Mouse (Mus musculus): ENCODE data around the gene Arpc2.
A peak's percentile ranks its signal among the peaks of the same experiment; 100 is the strongest.

DNA sequence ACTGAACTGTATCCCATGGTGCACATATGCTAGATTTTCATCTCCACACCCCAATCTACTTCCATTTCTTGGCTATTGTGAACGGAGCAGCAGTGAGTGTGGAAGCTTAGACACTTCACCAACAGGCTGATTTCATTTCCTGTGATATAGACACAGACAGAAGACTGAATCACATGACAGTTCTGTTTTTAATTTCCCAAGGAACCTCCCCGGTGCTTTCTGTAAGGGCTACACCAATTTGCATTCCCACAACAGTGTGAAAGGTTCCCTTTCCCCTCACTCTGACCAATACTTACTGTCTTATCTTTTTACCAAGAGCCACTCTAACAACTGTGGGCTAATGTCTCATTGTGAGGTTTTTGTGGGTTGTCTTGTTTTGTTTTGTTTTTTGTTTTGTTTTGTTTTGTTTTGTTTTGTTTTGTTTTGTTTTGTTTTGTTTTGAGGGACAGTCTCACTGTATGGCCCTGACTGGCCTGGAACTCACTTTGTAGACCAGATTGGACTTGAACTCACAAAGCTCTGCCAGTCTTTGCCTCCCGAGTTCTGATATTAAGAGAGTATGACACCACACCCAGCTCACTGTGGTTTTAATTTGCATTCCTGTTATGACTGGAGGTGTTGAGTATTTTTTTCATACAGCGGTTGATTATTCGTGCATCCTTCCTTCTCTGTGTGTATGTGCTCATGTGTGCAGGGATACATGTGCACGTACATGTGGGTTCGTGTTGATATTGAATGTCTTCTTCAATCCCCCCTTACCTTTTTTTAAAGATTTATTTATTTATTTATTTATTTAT lies 34.6 kb upstream of the Arpc2 start:
- TF ChIP-seq USF1 (IDR thresholded peaks at IDR 0.05; ENCODE audit: low read depth, low read length) (no peak; the same call in 1 of the 2 replicates), EP300 (IDR thresholded peaks at IDR 0.05; ENCODE audit: low read length) (peak; percentile 85), CTCF (conservative IDR thresholded peaks at IDR 0.05 in 1 of 2, IDR thresholded peaks at IDR 0.05 in 1 of 2; ENCODE audit: low read depth in 2 of 2, low read length in 2 of 2) (no peak), HCFC1 (IDR thresholded peaks at IDR 0.05; ENCODE audit: low read depth, low read length) (no peak), USF2 (conservative IDR thresholded peaks at IDR 0.05; ENCODE audit: low read depth, low read length) (no peak), MAFK (IDR thresholded peaks at IDR 0.05; ENCODE audit: insufficient replicate concordance, low read length) (no peak), POLR2A (IDR thresholded peaks at IDR 0.05; ENCODE audit: low read depth, low read length) (no peak), CHD1 (IDR thresholded peaks at IDR 0.05; ENCODE audit: low read depth, low read length) (no peak), ETS1 (conservative IDR thresholded peaks at IDR 0.05; ENCODE audit: low read depth, low read length) (peak; percentile 46; the same call in 1 of the 2 replicates), E2F4 (IDR thresholded peaks at IDR 0.05; ENCODE audit: insufficient replicate concordance, low read depth, low read length) (no peak), ZC3H11A (IDR thresholded peaks at IDR 0.05; ENCODE audit: low read depth, low read length) (no peak), SIN3A (IDR thresholded peaks at IDR 0.05; ENCODE audit: low read length) (no peak), RAD21 (IDR thresholded peaks at IDR 0.05; ENCODE audit: low read depth, low read length) (no peak), MAZ (IDR thresholded peaks at IDR 0.05; ENCODE audit: low read depth, low read length) (no peak)
